Mouse (Mus musculus) stomach, postnatal 0 days (tissue): ENCODE measurements around the gene Gm29609.

ENCODE experiments used
- CTCF ChIP-seq: IDR thresholded peaks from 2 replicates; pipeline ENCODE4 v1.5.1; 2016; ENCODE audit warnings: antibody characterized with exemption, low read depth, mild to moderate bottlenecking, moderate library complexity
- EP300 ChIP-seq: optimal IDR thresholded peaks from 2 replicates; pipeline ENCODE3; 2016; ENCODE audit warnings: antibody characterized with exemption

DNA sequence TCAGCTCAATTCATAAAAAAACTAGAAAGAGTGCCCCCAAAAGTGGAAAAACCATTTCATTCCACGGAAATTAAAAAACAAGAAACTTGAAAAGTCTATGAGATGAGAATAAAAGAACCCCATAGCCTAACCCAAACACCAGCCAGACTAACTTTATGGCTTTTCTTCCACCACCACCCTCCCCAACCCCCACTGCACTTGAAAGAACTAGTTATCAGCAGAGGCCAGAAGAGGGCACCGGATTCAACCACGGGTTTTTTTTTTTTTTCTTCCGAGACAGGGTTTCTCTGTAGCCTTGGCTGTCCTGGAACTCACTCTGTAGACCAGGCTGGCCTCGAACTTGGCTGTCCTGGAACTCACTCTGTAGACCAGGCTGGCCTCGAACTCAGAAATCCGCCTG, 38.6 kb upstream of the Gm29609 start:
- TF ChIP-seq CTCF (no peak), EP300 (no peak)
